Mouse (Mus musculus) liver, adult 2 months (tissue): ENCODE measurements at regions not wholly inside any gene's neighbourhood (a gene's known extent, or its start where the extent isn't known, plus 50 kb on each side); places are given as distances from the start of the nearest gene placed in this dataset.

ENCODE experiments used
- DNase-seq: peaks from one replicate; pipeline ENCODE4 v3.0.0-alpha.2; 2011; ENCODE audit warnings: low read depth, low spot score; ENCODE audit errors: extremely low read depth
- H3K27ac ChIP-seq: fragments of 200-500 bp; replicated peaks from 2 replicates; pipeline ENCODE4 v1.5.1; 2012; ENCODE audit warnings: low read depth, mild to moderate bottlenecking, control low read depth, inconsistent platforms, low read length; ENCODE audit not compliant: insufficient read depth
- H3K27me3 ChIP-seq: fragments of 200-500 bp; 2 replicates; pipeline ENCODE4 v1.6.1; 2012; ENCODE audit warnings: mild to moderate bottlenecking, moderate library complexity, low read length, inconsistent platforms; ENCODE audit not compliant: control insufficient read depth, insufficient read depth
- H3K36me3 ChIP-seq: fragments of 200-500 bp; 2 replicates; pipeline ENCODE4 v1.6.1; 2012; ENCODE audit warnings: low read length, inconsistent platforms; ENCODE audit not compliant: control insufficient read depth, insufficient read depth
- H3K4me1 ChIP-seq: fragments of 200-500 bp; 2 replicates; pipeline ENCODE4 v1.6.1; 2011; ENCODE audit warnings: low read length; ENCODE audit not compliant: control insufficient read depth, insufficient read depth
- H3K4me3 ChIP-seq: fragments of 200-500 bp; 2 replicates; pipeline ENCODE4 v1.5.1; 2011; ENCODE audit warnings: low read depth, mild to moderate bottlenecking, control low read depth, low read length, moderate library complexity; ENCODE audit not compliant: insufficient read depth
- H3K79me2 ChIP-seq: fragments of 200-500 bp; 2 replicates; pipeline ENCODE4 v1.6.1; 2012; ENCODE audit warnings: inconsistent platforms, mild to moderate bottlenecking, low read length, moderate library complexity; ENCODE audit not compliant: control insufficient read depth, insufficient read depth
- H3K9ac ChIP-seq: fragments of 200-500 bp; 2 replicates; pipeline ENCODE4 v1.6.1; 2012; ENCODE audit warnings: low read depth, mild to moderate bottlenecking, control low read depth, inconsistent platforms, low read length
- CTCF ChIP-seq: fragments of 200-500 bp; IDR thresholded peaks from 2 replicates; pipeline ENCODE4 v1.5.1; 2011; ENCODE audit warnings: low read depth, low read length, control low read depth
- POLR2A ChIP-seq: fragments of 200-500 bp; IDR thresholded peaks from 2 replicates; pipeline ENCODE4 v1.6.1; 2011; ENCODE audit warnings: low read length, control low read depth; ENCODE audit not compliant: insufficient read depth; ENCODE audit errors: extremely low read depth
- WGBS: fragments of 180-500 bp; shearing (Covaris S2); methylation state at CpG from one replicate; pipeline ENCODE4 v1.1.7; 2018; 5-methylcytosine and 5-hydroxymethylcytosine counted together

DNA sequence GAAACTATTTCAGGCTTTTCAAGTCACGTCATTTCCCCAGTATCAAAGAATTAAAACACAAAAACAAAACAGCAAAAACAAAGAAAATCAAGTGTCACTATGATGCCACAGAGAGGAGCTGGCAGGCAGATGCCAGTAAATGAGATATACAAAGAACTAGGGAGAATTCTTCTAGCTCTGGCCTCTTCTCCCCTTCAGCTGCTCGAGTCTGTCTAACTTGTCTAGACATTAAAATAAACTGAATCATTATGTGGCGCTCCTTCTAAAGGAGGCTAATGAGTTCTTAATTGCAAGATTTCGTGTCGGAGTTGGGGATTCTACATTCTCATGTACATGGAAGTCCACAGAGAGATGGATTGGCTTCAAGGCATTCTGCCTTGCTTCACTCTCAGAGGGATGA lies 266.4 kb upstream of the Tmem161b start:
- Histone ChIP-seq H3K27ac (no peak overlapping the region), H3K9ac (no peak overlapping the region), H3K4me1 (no peaks in the 10 kb centered on the region), H3K4me3 (no peak overlapping the region), H3K79me2 (no peaks in the 10 kb centered on the region), H3K36me3 (no peaks in the 10 kb centered on the region), H3K27me3 (no peaks in the 10 kb centered on the region)
- no peak for TF ChIP-seq POLR2A
- TF ChIP-seq CTCF = no peak
- DNase-seq = no peak
- WGBS = 80% methylated on average over 5 of the region's 5 CpGs

DNA sequence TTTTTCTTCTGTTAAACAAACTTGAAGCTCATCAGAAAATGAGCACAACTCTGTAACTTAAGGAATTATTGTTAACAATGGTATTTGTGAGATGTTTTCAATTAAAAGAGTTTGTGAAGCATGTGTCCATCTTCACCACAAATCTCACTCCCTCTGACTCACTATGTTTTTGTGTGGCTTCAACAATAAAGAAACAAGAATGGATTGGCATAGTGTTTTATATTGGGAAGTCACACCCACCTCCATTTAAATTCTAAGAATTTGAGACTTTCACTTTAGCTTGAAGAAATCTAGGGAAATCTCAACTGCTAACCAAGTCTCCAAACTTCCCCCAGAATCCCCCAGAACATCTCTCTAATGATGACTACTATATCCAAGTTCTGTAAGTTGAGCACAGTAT lies 243.6 kb upstream of the Tmem161b start:
- H3K4me1 ChIP-seq = no peaks in the 10 kb centered on the region
- no peak overlapping the region for H3K4me3 ChIP-seq
- H3K27me3 ChIP-seq = no peaks in the 10 kb centered on the region
- DNase-seq = no peak
- no peak overlapping the region for H3K9ac ChIP-seq
- TF ChIP-seq POLR2A (no peak), CTCF (no peak)
- H3K27ac ChIP-seq = no peak overlapping the region
- H3K36me3 ChIP-seq = no peaks in the 10 kb centered on the region
- no peaks in the 10 kb centered on the region for H3K79me2 ChIP-seq

DNA sequence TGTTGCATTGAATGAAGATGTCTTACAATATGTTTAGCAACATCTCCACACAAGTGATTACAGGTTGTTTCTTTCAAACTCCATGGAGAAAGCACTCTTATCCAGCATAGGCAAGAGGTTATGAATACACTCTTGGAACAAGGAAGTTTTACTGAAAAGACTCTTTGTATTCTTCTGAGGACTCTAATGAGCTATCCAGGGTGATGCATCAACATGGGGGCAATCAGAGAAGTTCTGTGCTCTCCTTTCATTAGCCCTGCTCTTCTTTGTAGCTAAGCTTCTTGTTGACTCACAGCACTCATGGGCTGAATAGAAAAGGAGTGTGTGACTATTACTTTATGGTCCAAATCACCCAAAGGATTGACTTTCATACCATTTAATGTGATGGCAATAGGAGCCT lies 242.6 kb upstream of the Tmem161b start:
- no peak for DNase-seq
- Histone ChIP-seq H3K79me2 (no peaks in the 10 kb centered on the region), H3K9ac (no peak overlapping the region), H3K4me1 (no peaks in the 10 kb centered on the region), H3K27me3 (no peaks in the 10 kb centered on the region), H3K4me3 (no peak overlapping the region), H3K27ac (no peak overlapping the region), H3K36me3 (no peaks in the 10 kb centered on the region)
- no peak for TF ChIP-seq POLR2A
- TF ChIP-seq CTCF = no peak

DNA sequence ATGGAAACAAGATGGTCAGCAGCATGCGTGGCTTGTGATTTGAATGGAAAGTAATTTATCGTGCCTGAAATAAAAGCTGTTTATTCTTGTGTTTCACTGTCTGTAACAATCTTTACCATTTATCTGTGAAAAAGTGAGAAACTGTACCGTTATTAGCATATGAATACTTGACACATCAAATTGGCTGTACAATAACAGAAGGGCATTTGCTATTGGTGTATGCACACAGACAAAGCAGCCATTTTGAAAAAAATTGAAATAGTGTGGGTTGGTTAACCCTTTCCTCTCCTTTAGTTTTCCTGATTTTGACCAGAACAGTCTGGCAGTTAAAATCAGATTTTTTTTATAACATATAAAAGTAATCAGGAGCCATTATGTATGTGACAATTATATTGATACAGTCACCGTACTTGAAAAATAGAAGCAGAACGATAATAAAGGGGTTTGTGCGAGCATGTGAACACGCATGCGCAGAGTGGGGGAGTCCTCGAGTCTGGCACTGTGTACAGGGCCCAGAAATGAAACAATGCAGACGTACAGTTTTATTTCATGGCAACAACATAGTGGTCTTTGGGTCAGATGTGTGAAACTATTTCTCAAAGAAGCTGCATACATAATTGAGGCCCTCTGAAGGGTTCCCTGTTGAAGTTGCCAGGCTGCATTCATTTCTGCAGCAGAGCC lies 237.3 kb upstream of the Tmem161b start:
- 85% methylated on average over 10 of the region's 10 CpGs for WGBS
- DNase-seq = no peak
- TF ChIP-seq CTCF = no peak
- TF ChIP-seq POLR2A = no peak
- no peaks in the 10 kb centered on the region for H3K79me2 ChIP-seq
- H3K4me1 ChIP-seq = no peaks in the 10 kb centered on the region
- H3K4me3 ChIP-seq = no peak overlapping the region
- no peaks in the 10 kb centered on the region for H3K36me3 ChIP-seq
- no peaks in the 10 kb centered on the region for H3K27me3 ChIP-seq
- no peak overlapping the region for H3K27ac ChIP-seq
- no peak overlapping the region for H3K9ac ChIP-seq

- no peak overlapping the region for H3K27ac ChIP-seq
- WGBS = 79% methylated on average over 11 of the region's 11 CpGs
- no peaks in the 10 kb centered on the region for H3K4me1 ChIP-seq
- no peak for TF ChIP-seq CTCF
- no peak for TF ChIP-seq POLR2A
- no peak overlapping the region for H3K9ac ChIP-seq
- H3K79me2 ChIP-seq = no peaks in the 10 kb centered on the region
- H3K4me3 ChIP-seq = no peak overlapping the region
- no peaks in the 10 kb centered on the region for H3K27me3 ChIP-seq
- no peak for DNase-seq
- no peaks in the 10 kb centered on the region for H3K36me3 ChIP-seq
These were observed 234.2 kb upstream of the Tmem161b start for GRCm38 (mm10) chr13:83987746-83988423.

DNA sequence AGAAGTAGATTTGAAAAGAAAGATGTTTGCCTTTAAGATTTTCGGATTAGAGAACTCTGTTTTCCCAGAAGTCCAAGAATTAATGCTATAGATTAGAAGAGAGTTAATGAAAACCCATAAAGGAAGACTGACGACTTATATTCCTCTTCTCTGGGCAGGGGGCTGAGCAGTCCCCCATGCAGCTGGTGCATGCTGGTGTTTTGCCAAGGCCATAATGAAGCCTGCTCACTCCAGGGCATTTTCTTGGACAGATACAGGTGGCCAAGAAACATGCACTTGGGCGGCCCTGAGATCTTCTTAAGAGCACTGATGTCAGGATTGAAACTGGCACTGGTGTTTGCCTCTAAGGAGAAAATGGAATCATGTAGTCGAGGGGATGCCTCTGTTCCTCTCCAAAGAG lies 233.6 kb upstream of the Tmem161b start:
- WGBS = 58% methylated on average over 4 of the region's 4 CpGs
- DNase-seq = no peak
- Histone ChIP-seq H3K9ac (no peak overlapping the region), H3K27ac (no peak overlapping the region), H3K27me3 (no peaks in the 10 kb centered on the region), H3K4me1 (no peaks in the 10 kb centered on the region), H3K4me3 (no peak overlapping the region), H3K36me3 (no peaks in the 10 kb centered on the region), H3K79me2 (no peaks in the 10 kb centered on the region)
- no peak for TF ChIP-seq POLR2A
- no peak for TF ChIP-seq CTCF
